Mouse (Mus musculus) cerebellum, adult 2 months (tissue): ENCODE measurements around the gene Stard13.

ENCODE experiments used
- CTCF ChIP-seq: fragments of 200-500 bp; IDR thresholded peaks from 2 replicates; pipeline ENCODE4 v1.5.1; 2011; ENCODE audit warnings: low read depth, mild to moderate bottlenecking, control low read depth, low read length, moderate library complexity, borderline replicate concordance; ENCODE audit not compliant: insufficient read depth
- POLR2A ChIP-seq: fragments of 200-500 bp; IDR thresholded peaks from 2 replicates; pipeline ENCODE4 v1.6.1; 2011; ENCODE audit warnings: low read length, control low read depth, borderline replicate concordance; ENCODE audit not compliant: insufficient read depth

GRCm38 (mm10) chr5:151023461-151023860 lies 210.2 kb downstream of the Stard13 start:
- TF ChIP-seq CTCF (no peak), POLR2A (no peak)
